Mouse (Mus musculus) megakaryocyte, embryonic 14.5 days (primary cell): ENCODE data around the gene Col13a1. TPM values are rescaled to one million over a fixed set of nuclear protein-coding genes. Genes with fewer than 3 reads are reported as not detected.
A peak's percentile ranks its signal among the peaks of the same experiment; 100 is the strongest.

Source experiments
- H3K27me3 ChIP-seq: replicated peaks from 2 replicates; pipeline ENCODE3; 2012; ENCODE audit warnings: inconsistent platforms
- H3K36me3 ChIP-seq: replicated peaks from 2 replicates; pipeline ENCODE3; 2012; ENCODE audit warnings: low read length, inconsistent platforms, mixed read lengths
- H3K4me1 ChIP-seq: 2 replicates; pipeline ENCODE4 v1.6.1; 2012; ENCODE audit warnings: inconsistent platforms
- H3K4me3 ChIP-seq: replicated peaks from 2 replicates; pipeline ENCODE3; 2012; ENCODE audit warnings: moderate library complexity, mild to moderate bottlenecking, inconsistent platforms
- H3K9me3 ChIP-seq: 2 replicates; pipeline ENCODE4 v1.6.1; 2012; ENCODE audit warnings: inconsistent platforms
- FLI1 ChIP-seq: IDR thresholded peaks from 2 replicates; pipeline ENCODE4 v1.6.1; 2012; ENCODE audit warnings: low read length, inconsistent platforms, mixed read lengths
- GATA1 ChIP-seq: IDR thresholded peaks from 3 replicates; pipeline ENCODE4 v1.6.1; 2012; ENCODE audit warnings: mixed read lengths, low read length, inconsistent platforms, borderline replicate concordance
- polyA plus RNA-seq: library from polyadenylated mRNA; stranded (reverse); fragments of >175 nt; gene quantifications from 2 replicates; pipeline ENCODE4 v1.2.3, GENCODE M21; 2012; ENCODE audit warnings: low replicate concordance; ENCODE audit not compliant: insufficient read depth

Col13a1 gene
- polyA plus RNA-seq, 1 experiment, result not detected

DNA sequence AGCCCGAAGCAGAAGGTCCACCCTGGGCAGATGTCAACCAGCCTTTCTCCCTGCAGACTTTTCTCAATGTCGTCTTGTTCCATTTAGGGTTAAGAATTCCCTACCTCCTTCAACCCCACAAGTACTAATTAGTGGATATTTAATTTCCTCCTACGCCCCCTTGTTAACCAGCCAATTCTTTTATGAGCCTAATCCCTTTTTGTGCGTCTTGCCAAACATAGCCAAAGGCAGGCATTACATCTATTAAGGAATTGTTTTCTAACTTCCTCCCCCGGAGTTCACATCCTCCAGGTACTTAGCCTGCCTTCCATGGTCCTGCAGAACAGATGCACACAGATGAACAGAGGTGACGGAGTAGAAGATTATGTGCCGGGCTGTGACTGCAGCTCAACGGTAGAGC is 27.5 kb upstream of the Col13a1 start:
- Histone ChIP-seq H3K9me3 (no peaks in the 10 kb centered on the region), H3K27me3 (peaks cover 21% of the 10 kb centered on the region)

DNA sequence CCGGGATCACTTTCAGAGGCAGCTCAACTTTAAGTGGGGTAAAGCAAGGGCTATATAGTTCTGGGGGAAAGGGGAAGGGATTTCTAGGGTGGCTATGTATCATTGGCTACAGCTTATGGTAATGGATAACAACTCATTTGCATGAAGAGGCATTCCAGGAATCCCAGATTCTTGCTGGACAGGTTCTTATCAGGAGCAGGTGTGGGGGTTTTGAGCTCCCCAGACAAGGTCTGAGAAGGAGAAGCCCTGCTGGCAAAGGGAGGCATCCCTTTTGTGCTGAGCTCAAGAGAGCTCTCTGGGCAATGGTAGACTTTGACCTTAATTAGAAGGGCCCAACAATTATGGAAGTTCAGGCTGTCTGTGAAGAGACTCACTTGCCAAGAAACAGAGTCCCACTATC is 21.3 kb upstream of the Col13a1 start:
- H3K4me3 ChIP-seq, result no peak overlapping the region
- H3K9me3 ChIP-seq, result no peaks in the 10 kb centered on the region
- TF ChIP-seq GATA1 (no peak), FLI1 (no peak)
- peaks cover 21% of the 10 kb centered on the region for H3K27me3 ChIP-seq
- no peaks in the 10 kb centered on the region for H3K36me3 ChIP-seq
- no peaks in the 10 kb centered on the region for H3K4me1 ChIP-seq

More for the DNA sequence above, 27.5 kb upstream of the Col13a1 start:
- H3K36me3 ChIP-seq, result no peaks in the 10 kb centered on the region
- no peaks in the 10 kb centered on the region for H3K4me1 ChIP-seq
- no peak overlapping the region for H3K4me3 ChIP-seq
- TF ChIP-seq GATA1 (no peak), FLI1 (no peak)

GRCm38 (mm10) chr10:61999766-62000165 is 20.9 kb upstream of the Col13a1 start:
- H3K36me3 ChIP-seq, result no peaks in the 10 kb centered on the region
- H3K4me1 ChIP-seq, result no peaks in the 10 kb centered on the region
- H3K9me3 ChIP-seq, result peaks cover under 1% of the 10 kb centered on the region; the same call in 1 of the 2 replicates
- peaks cover 19% of the 10 kb centered on the region for H3K27me3 ChIP-seq
- H3K4me3 ChIP-seq, result no peak overlapping the region
- TF ChIP-seq FLI1 (no peak), GATA1 (no peak)

DNA sequence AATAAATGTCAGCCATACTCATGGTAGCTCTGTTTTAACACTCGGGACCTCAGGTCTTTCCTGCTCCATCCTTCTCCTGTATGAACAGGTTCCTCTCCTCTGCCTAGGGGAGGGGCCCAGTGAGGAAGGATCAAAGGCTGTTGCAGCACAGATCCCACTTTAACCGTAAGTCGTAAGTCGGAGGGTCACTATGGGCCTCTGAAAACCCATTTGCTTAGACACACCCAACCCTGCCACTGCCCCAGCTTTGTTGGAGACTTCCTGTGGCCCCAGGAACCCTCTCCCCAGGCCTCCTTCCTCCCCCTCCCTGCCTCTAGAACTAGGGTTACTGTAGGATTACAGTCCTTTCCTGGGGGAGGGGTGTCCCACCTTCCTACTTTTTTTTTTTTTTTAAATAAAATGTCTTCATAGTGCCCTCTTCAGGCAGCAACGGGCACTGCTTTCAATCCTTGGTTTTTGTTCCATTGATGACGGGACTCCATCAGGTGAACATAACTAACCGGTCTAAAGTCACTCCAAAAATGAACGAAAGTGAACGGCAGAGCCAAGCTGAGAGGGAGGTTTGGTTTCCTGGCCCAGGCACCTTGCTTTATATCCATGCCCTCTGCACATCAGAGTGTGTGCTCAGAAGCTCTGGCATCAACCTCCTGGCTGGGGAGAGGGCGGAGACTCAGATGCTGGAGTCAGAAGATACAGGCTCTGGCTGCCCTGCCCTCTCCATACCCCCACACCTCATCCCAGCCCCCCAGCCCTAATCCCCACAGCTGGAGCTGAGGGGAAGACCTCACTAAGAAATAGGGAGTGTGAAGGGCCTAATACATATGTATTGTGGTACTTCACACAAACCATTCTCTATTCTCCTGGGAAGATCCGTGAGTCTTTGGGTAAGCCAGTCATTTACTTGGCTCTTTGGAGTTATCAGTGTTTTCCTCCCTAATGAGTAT is 12.8 kb upstream of the Col13a1 start:
- Histone ChIP-seq H3K36me3 (no peaks in the 10 kb centered on the region), H3K27me3 (peaks cover 32% of the 10 kb centered on the region), H3K9me3 (peaks cover 5% of the 10 kb centered on the region; the same call in 1 of the 2 replicates), H3K4me3 (no peak overlapping the region), H3K4me1 (no peaks in the 10 kb centered on the region)
- no peak for TF ChIP-seq FLI1
- TF ChIP-seq GATA1, result no peak

- Histone ChIP-seq H3K4me1 (peaks cover 31% of the 10 kb centered on the region), H3K9me3 (peaks cover 39% of the 10 kb centered on the region), H3K36me3 (no peaks in the 10 kb centered on the region), H3K4me3 (no peak overlapping the region), H3K27me3 (peaks cover 79% of the 10 kb centered on the region)
- TF ChIP-seq GATA1 (no peak), FLI1 (no peak)
Observed at GRCm38 (mm10) chr10:61980424-61980823, 1.5 kb upstream of the Col13a1 start.

GRCm38 (mm10) chr10:61978112-61978865 is 619 bp downstream of the Col13a1 start:
- TF ChIP-seq GATA1, result no peak
- TF ChIP-seq FLI1, result no peak
- Histone ChIP-seq H3K36me3 (no peaks in the 10 kb centered on the region), H3K9me3 (peaks cover 20% of the 10 kb centered on the region), H3K27me3 (peaks cover 88% of the 10 kb centered on the region), H3K4me3 (peak overlapping the region; percentile 64), H3K4me1 (peaks cover 31% of the 10 kb centered on the region)

DNA sequence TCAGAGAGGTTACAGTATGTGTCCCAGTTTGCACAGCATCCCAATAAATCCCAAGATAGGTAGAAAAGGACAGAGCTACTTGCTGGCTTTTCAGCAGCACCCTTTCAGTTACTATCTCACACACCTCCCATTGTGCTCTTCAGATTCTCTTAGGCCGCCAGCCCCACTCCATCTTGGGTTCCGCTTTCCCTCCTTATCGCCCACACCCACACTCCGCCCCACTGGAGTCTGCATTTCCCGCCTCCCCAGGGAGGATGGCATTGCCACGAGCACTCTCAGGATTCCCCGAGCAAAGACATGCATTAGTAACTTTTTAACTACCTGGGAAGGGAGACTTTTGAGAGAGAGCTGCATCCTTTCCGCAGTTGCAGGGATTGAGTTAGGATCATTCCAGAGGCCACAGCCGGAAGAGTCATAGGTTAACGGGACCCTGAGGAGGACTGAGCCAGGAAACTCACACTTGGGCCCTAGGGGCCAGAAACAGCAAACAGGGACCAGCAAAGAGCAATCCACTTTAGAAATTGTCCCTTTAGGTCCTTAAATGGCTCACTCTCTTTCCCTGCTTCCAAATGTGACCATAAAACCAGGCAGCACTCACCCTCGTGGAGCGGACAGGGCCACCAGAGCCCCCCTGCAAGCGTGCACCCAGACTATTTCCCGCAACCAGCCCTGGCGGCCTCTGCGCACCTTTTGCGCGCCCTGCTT is 1.4 kb downstream of the Col13a1 start:
- peaks cover 90% of the 10 kb centered on the region for H3K27me3 ChIP-seq
- no peak overlapping the region for H3K4me3 ChIP-seq
- TF ChIP-seq FLI1, result no peak
- no peak for TF ChIP-seq GATA1
- peaks cover 18% of the 10 kb centered on the region for H3K9me3 ChIP-seq
- H3K36me3 ChIP-seq, result no peaks in the 10 kb centered on the region
- peaks cover 31% of the 10 kb centered on the region for H3K4me1 ChIP-seq

DNA sequence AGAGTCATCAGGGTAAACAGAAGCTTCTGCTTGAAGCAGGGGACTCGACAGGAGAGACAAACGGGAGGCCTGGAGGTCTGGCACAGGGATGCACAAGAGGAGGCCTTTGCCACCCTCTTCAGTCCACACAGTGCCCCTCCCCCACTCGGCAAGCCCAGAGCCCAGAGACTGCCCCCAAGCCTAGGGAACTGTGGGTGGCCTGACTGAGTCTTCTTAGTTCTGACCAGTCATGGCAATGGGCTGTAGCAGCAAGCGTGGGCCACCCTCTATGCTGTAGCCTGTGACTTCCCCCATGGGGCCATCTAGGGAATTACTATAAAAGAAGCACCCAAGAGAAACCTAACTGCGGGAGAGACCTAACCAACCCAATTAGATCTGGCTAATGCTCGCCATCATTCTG is 1.9 kb downstream of the Col13a1 start:
- Histone ChIP-seq H3K4me3 (no peak overlapping the region), H3K36me3 (no peaks in the 10 kb centered on the region), H3K27me3 (peaks cover 87% of the 10 kb centered on the region), H3K9me3 (peaks cover 15% of the 10 kb centered on the region), H3K4me1 (peaks cover 31% of the 10 kb centered on the region)
- TF ChIP-seq FLI1 (no peak), GATA1 (no peak)

- peaks cover 25% of the 10 kb centered on the region for H3K4me1 ChIP-seq
- H3K27me3 ChIP-seq, result peaks cover 82% of the 10 kb centered on the region
- no peak overlapping the region for H3K4me3 ChIP-seq
- H3K9me3 ChIP-seq, result peaks cover 7% of the 10 kb centered on the region
- TF ChIP-seq FLI1, result no peak
- TF ChIP-seq GATA1, result no peak
- no peaks in the 10 kb centered on the region for H3K36me3 ChIP-seq
Observed at GRCm38 (mm10) chr10:61974581-61974980, 4.3 kb downstream of the Col13a1 start.

- Histone ChIP-seq H3K4me1 (peaks cover 17% of the 10 kb centered on the region), H3K4me3 (no peak overlapping the region), H3K27me3 (peaks cover 56% of the 10 kb centered on the region), H3K36me3 (no peaks in the 10 kb centered on the region), H3K9me3 (peaks cover 7% of the 10 kb centered on the region)
- TF ChIP-seq FLI1 (no peak), GATA1 (no peak)
Observed at GRCm38 (mm10) chr10:61972041-61972440, 6.9 kb downstream of the Col13a1 start.
